Mouse (Mus musculus) urinary bladder, postnatal 25 days (tissue): ENCODE data around the gene Nap1l4.

Experiments used
- DNase-seq: peaks from one replicate; pipeline ENCODE4 v3.0.0; 2022; ENCODE audit warnings: low spot score

The Nap1l4 gene

DNA sequence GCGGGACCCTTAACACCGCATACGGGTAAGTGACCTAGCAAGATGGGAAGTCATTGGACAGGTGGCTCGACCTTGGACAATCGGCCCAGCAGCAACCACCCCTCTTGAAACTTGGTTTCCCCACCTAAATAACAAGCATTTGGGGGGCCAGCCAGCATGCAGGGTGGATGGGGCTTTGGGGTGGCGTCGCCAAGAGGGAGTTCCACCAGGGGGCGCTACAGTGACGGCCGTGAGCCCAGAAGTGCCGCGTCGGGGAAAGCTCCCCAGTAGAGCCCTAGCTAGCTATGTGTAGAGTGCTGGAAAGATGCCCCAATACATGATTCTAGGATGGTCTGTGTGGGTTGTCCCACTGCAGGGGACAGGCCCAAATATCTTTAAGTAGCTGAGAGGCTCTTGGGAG is 68.4 kb downstream of the Nap1l4 start:
- peak; percentile 77 for DNase-seq

- no peak for DNase-seq
Measured at GRCm38 (mm10) chr7:143477800-143478199, 71.1 kb downstream of the Nap1l4 start.

DNA sequence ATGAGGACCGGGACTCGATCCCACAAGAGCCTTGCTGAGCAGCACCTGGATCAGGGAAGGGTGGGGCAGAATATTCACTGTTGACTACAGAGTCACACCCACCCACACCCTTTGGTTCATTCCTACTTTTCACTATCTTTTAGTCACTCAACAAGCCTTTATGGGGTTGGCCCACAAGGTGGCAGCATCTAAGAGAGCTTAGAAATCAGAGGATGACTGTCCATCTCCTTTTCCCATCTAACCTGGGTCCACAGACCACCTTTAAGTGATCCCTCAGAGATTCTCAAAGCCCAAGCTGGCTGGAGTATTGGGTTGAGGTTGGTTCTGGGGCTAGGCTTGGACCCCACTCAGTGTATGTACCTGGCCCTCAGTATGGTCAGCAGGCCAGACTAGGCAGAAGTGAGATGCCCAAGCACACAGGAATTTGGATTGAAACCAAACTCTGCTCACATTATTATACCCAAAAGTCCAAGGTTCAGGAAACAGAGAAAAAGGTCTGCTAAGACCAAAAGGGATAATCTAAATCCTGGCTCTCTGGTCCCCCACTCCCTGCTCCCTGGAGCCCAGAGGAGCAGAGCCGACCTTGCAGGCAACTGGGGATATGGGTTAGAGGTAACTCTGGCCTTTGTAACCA is 72.1 kb downstream of the Nap1l4 start:
- no peak for DNase-seq

DNA sequence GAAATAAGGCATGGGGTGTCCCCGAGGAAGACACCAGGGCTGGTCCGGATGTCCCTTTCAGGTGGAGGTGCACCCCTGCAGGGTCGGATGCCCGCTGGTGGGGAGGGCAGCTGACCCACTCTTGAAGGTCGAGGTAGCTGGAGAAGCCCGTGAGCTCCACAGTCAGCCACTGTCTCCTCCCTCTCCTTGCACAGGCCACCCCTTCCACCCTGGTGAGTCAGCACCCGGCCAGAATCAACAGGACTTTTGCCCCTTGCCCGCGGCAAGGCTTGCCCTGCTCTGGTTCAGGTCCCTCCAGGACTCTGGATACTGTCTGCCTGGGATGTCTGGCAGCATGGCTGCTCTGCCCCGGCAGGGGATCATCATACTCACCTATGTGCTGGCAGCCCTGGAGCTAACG is 73.0 kb downstream of the Nap1l4 start:
- no peak for DNase-seq

- no peak for DNase-seq
Measured at GRCm38 (mm10) chr7:143474811-143475210, 74.1 kb downstream of the Nap1l4 start.

- peak; percentile 45 for DNase-seq
Measured at GRCm38 (mm10) chr7:143473347-143474101, 75.4 kb downstream of the Nap1l4 start, which contains the start of gene Slc22a18. Gene Slc22a18, plus strand, starts transcription at chr7:143473736.

- DNase-seq: peak; percentile 82
Measured at GRCm38 (mm10) chr7:143469946-143470345, 79.0 kb downstream of the Nap1l4 start.

- DNase-seq: no peak
Measured at GRCm38 (mm10) chr7:143467714-143468113, 81.2 kb downstream of the Nap1l4 start.

GRCm38 (mm10) chr7:143466099-143466677 is 82.7 kb downstream of the Nap1l4 start:
- DNase-seq: peak; percentile 84

DNA sequence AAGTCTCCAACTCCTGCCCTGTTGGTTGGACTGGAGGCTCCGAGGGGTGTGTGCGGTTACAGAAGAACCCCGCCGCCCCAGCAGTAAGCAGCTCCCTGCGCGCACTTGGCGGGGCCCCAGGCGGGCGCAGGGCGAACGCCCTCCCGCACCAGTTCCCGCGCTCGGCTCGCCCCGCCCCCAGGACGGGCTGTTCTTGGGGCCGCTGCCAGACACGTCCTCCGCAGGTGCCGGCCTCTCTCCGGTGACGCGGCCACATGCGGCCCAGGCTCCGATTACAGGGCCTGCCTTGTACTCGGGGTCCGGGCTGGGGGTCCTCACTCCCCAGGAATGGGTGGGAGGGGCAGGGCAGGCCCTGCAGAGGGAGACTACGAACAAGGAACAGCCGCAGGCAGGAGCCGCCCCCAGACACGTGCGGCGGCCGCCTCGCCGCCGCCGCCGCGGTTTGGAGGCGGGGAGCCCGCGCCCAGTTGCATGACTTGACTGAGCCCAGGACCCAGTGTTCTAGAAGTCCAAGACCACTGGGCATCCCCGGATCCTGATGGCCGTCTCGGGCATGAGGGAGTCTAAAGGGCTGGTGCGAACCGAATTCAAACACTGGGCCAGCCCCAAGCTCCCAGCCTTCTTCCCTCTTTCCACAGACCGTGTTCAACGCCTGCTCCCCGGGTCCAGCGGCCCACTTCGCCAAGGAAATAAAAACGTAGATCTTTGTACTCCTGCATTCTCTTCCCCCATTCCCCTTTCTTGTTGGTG is 83.9 kb downstream of the Nap1l4 start:
- peak; percentile 53 for DNase-seq

- peak; percentile 90 for DNase-seq
Measured at GRCm38 (mm10) chr7:143463865-143464415, 85.0 kb downstream of the Nap1l4 start.
